ENCODE assay signal across 10 mouse cellular contexts in the genomic region with DNA sequence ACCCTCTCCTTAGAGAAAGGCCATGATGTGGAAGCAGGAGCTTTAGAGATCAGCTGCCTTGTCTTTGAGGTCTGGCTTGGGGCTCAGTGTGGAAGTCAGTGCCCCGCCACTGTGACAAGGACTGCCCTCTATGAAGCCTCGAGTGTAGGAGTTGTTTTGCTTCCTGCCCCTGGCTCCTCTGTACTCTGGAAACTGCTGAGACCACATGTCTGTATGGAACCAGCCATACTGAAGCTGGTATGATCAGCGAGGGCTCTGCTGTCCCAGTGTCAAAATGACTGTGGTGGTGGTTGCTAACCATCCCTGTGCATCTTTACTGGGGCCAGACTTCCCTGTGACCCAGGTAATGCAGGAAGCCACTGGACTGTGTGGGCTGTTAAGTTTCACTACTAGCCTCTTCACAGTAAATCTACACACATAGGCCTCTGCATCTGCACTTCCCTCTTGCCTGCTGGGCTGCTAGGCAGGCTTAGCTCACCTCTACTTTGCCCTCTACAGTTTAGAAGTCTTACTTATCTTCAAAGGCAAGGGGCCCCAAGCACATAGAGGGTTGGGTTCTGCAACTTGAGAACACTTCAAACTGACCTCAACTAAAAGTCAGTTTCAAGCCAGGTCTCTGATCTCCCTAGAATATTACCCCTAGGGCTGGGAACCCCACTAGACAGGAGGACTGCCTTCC. TPM values are rescaled to one million over a fixed set of nuclear protein-coding genes. Genes with fewer than 3 reads are reported as not detected.
DNase-seq lines count a peak whose midpoint lies in the region; ATAC-seq and TF ChIP-seq lines count a peak whose summit lies in the region.
"Had no signal": no experiment of that assay in that cellular context is flagged by ENCODE, and none has a peak within 500 bp of the region (broad histone marks: within the 10 kb centered on the region; RNA-seq: fewer than 3 reads in every experiment).

No protein-coding gene starts in this region.

- no peak overlapping the region for H3K4me3 ChIP-seq in heart, postnatal 0 days (ENCODE audit: low read depth, low read length)
- no peak overlapping the region for H3K4me3 ChIP-seq in hindbrain, embryonic 11.5 days (ENCODE audit: low read depth, low read length)
- H3K4me3 ChIP-seq: midbrain, embryonic 15.5 days had no signal

- H3K9ac ChIP-seq in heart, postnatal 0 days (replicated peaks; ENCODE audit: low read depth, low read length): no peak overlapping the region
- no peak overlapping the region for H3K9ac ChIP-seq in hindbrain, embryonic 11.5 days (ENCODE audit: low read depth, low read length)
- H3K9ac ChIP-seq: midbrain, embryonic 15.5 days had no signal

- H3K27me3 ChIP-seq in heart, postnatal 0 days (ENCODE audit: control insufficient read depth, insufficient read depth, low read length): no peaks in the 10 kb centered on the region
- H3K27me3 ChIP-seq in hindbrain, embryonic 11.5 days (ENCODE audit: control insufficient read depth, insufficient read depth, low read length): no peaks in the 10 kb centered on the region
- H3K27me3 ChIP-seq: midbrain, embryonic 15.5 days had no signal

- WGBS in heart, postnatal 0 days: 56% methylated on average over 3 of the region's 3 CpGs
- WGBS in hindbrain, embryonic 11.5 days: 67% methylated on average over 3 of the region's 3 CpGs

- no peak for TF ChIP-seq EP300 in heart, postnatal 0 days (IDR thresholded peaks at IDR 0.05; ENCODE audit: low read depth)

- no peak for DNase-seq in heart, postnatal 0 days (ENCODE audit: low spot score)
- no peak for DNase-seq in heart, adult 9 months (ENCODE audit: low spot score in 2 of 2)
- peak; percentile 62 for DNase-seq in induced T-regulatory cell, adult 2 months (ENCODE audit: low read depth)
- DNase-seq in naive thymus-derived CD4-positive, alpha-beta T cell, adult 2 months (ENCODE audit: low read depth): peak; percentile 80
- no peak for DNase-seq in layer of hippocampus, adult 9-11 months
- DNase-seq in hindbrain, embryonic 11.5 days (ENCODE audit: low spot score): no peak
- DNase-seq: adrenal gland, postnatal 36 days had no signal

- H3K9me3 ChIP-seq in heart, postnatal 0 days (replicated peaks; ENCODE audit: control insufficient read depth, low read length): no peaks in the 10 kb centered on the region
- H3K9me3 ChIP-seq in hindbrain, embryonic 11.5 days (ENCODE audit: control insufficient read depth, low read length): no peaks in the 10 kb centered on the region
- H3K9me3 ChIP-seq: midbrain, embryonic 15.5 days had no signal

- no peak overlapping the region for H3K4me2 ChIP-seq in heart, postnatal 0 days (ENCODE audit: low read depth, low read length)
- H3K4me2 ChIP-seq in hindbrain, embryonic 11.5 days (replicated peaks; ENCODE audit: low read depth, low read length): no peak overlapping the region
- H3K4me2 ChIP-seq: midbrain, embryonic 15.5 days had no signal

- ATAC-seq in heart, postnatal 0 days (ENCODE audit: insufficient read depth, low read depth): no peak
- peak; percentile 65 for ATAC-seq in CD4-positive, CD25-positive, alpha-beta regulatory T cell, adult 4 months
- no peak for ATAC-seq in megakaryocyte-erythroid progenitor cell, adult 5-6 weeks (replicated peaks; ENCODE audit: low FRiP score, low TSS enrichment, poor library complexity, severe bottlenecking)
- ATAC-seq in hindbrain, embryonic 11.5 days (ENCODE audit: low FRiP score): no peak
- ATAC-seq: midbrain, embryonic 15.5 days had no signal

- no peaks in the 10 kb centered on the region for H3K36me3 ChIP-seq in heart, postnatal 0 days (replicated peaks; ENCODE audit: control insufficient read depth, insufficient read depth, low read length)
- H3K36me3 ChIP-seq in hindbrain, embryonic 11.5 days (ENCODE audit: control insufficient read depth, insufficient read depth, low read length): no peaks in the 10 kb centered on the region
- H3K36me3 ChIP-seq: midbrain, embryonic 15.5 days had no signal

- peaks cover 27% of the 10 kb centered on the region for H3K4me1 ChIP-seq in heart, postnatal 0 days (ENCODE audit: control insufficient read depth, insufficient read depth)
- H3K4me1 ChIP-seq in hindbrain, embryonic 11.5 days (replicated peaks; ENCODE audit: control insufficient read depth, insufficient read depth, low read length): peaks cover 9% of the 10 kb centered on the region

- peak overlapping the region; percentile 37; the same call in 1 of the 2 replicates for H3K27ac ChIP-seq in heart, postnatal 0 days (ENCODE audit: low read depth)
- no peak overlapping the region for H3K27ac ChIP-seq in hindbrain, embryonic 11.5 days (ENCODE audit: low read depth, low read length)
- H3K27ac ChIP-seq: midbrain, embryonic 15.5 days had no signal

- TF ChIP-seq CTCF in heart, postnatal 0 days (IDR thresholded peaks at IDR 0.05; ENCODE audit: low read depth): no peak

RNA-seq across cellular contexts. Expression of gene Hpcal1, which starts 33.9 kb away (rescaled TPM):
- 14.8 and 19.1 TPM in 2 replicates for total RNA-seq in heart, postnatal 0 days (2014; rRNA removed; ENCODE audit: low replicate concordance)
- polyA plus RNA-seq in heart, postnatal 0 days (2015; fragmentation: Nextera tagmentation; extraction: Ambion mirVana): 21.9 and 22.5 TPM in 2 replicates
- 10 to 100 TPM; 71.5 to 87.9 TPM for polyA plus RNA-seq in CD4-positive, CD25-positive, alpha-beta regulatory T cell, adult 4 months (2017; shearing (Covaris generic))
- 4.3 and 13.0 TPM in 2 replicates for total RNA-seq in megakaryocyte-erythroid progenitor cell, adult 5-6 weeks (2014; fragmentation: Nextera tagmentation)
- 3.0 and 6.8 TPM in 2 replicates for total RNA-seq in megakaryocyte-erythroid progenitor cell, adult 5-6 weeks (2017)
- 46.3 and 48.0 TPM in 2 replicates for polyA plus RNA-seq in hindbrain, embryonic 11.5 days (2014; fragmentation: Nextera tagmentation; extraction: Ambion mirVana)

Comparison
In these comparisons a context has a peak if more than half of its experiments do, and no peak if none do; other contexts are left out.
1. DNase-seq: peak in induced T-regulatory cell, adult 2 months (single experiment) and naive thymus-derived CD4-positive, alpha-beta T cell, adult 2 months (single experiment); none in heart, postnatal 0 days (single experiment), heart, adult 9 months (0 of 2), layer of hippocampus, adult 9-11 months (single experiment) and hindbrain, embryonic 11.5 days (single experiment).